Mouse (Mus musculus) limb, embryonic 12.5 days (tissue): Measurements from ENCODE around the gene Zfp870. TPM values are rescaled to one million over a fixed set of nuclear protein-coding genes. Genes with fewer than 3 reads are reported as not detected.
"Not testable (repeated sequence)": the region's sequence is repeated elsewhere in the genome, so short reads cannot be mapped to it uniquely, and the experiment has no call there.

Source experiments
- ATAC-seq: fragments of 200-750 bp; cut with Nextera tagmentation; 2 replicates; pipeline ENCODE4 v1.8.0; 2017; ENCODE audit warnings: low read depth, moderate TSS enrichment; ENCODE audit not compliant: insufficient number of reproducible peaks, insufficient read depth, low FRiP score, low TSS enrichment
- H3K27ac ChIP-seq: fragments of 300-500 bp; sonication (generic); 2 replicates; pipeline ENCODE4 v1.5.1; 2016; ENCODE audit warnings: mild to moderate bottlenecking, moderate library complexity
- H3K27me3 ChIP-seq: fragments of 300-500 bp; sonication (generic); 2 replicates; pipeline ENCODE4 v1.6.1; 2016; ENCODE audit warnings: mild to moderate bottlenecking, moderate library complexity
- H3K36me3 ChIP-seq: fragments of 300-500 bp; sonication (generic); 2 replicates; pipeline ENCODE4 v1.6.1; 2016; ENCODE audit warnings: mild to moderate bottlenecking, moderate library complexity
- H3K4me1 ChIP-seq: fragments of 300-500 bp; sonication (generic); replicated peaks from 2 replicates; pipeline ENCODE4 v1.6.1; 2016
- H3K4me2 ChIP-seq: fragments of 300-500 bp; sonication (generic); 2 replicates; pipeline ENCODE4 v1.6.1; 2016; ENCODE audit warnings: mild to moderate bottlenecking, moderate library complexity
- H3K4me3 ChIP-seq: fragments of 300-500 bp; sonication (generic); replicated peaks from 2 replicates; pipeline ENCODE4 v1.5.1; 2016; ENCODE audit warnings: mild to moderate bottlenecking
- H3K9ac ChIP-seq: fragments of 300-500 bp; sonication (generic); replicated peaks from 2 replicates; pipeline ENCODE4 v1.6.1; 2016; ENCODE audit warnings: mild to moderate bottlenecking, moderate library complexity
- H3K9me3 ChIP-seq: fragments of 300-500 bp; sonication (generic); 2 replicates; pipeline ENCODE4 v1.6.1; 2016; ENCODE audit warnings: mild to moderate bottlenecking, moderate library complexity
- WGBS: fragments of 180-500 bp; shearing (Covaris S2); methylation state at CpG from one replicate; pipeline ENCODE4 v1.1.7; 2016; 5-methylcytosine and 5-hydroxymethylcytosine counted together
- polyA plus RNA-seq: library from polyadenylated mRNA; unstranded; fragments of >200 nt; fragmentation: Nextera tagmentation; extraction: Ambion mirVana; gene quantifications from 2 replicates; pipeline ENCODE4 v1.2.1, GENCODE M21; 2016

The Zfp870 gene
- polyA plus RNA-seq, 1 experiment from 2014 or later, result 8.8 TPM

DNA sequence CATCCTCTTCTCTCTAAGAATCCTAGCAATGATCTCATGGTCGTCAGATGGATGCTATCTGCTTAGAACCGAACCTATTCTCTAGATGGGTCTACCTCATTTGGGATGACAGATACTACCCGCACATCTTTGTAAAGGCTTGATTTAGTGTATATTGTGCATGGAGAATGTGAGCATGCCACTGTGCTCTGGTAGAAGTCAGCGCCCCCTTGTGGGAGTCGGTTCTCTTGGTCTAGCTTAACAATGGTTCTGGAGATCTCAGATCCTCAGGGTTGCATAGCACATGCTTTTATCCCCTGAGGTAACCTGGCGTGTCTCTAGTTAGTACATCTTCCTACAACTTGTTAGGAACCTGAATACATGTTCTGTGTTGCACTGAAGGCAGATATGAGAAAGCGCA lies 24.2 kb downstream of the Zfp870 start:
- H3K4me3 ChIP-seq, H3K9me3 ChIP-seq, H3K9ac ChIP-seq, H3K27ac ChIP-seq, H3K4me1 ChIP-seq, H3K36me3 ChIP-seq, ATAC-seq, H3K4me2 ChIP-seq, H3K27me3 ChIP-seq: not testable (repeated sequence)
- 55% methylated on average over 5 of the region's 7 CpGs for WGBS

- not testable (repeated sequence) for H3K27me3 ChIP-seq, H3K4me1 ChIP-seq, H3K27ac ChIP-seq, H3K9me3 ChIP-seq, H3K4me2 ChIP-seq, ATAC-seq, H3K9ac ChIP-seq, H3K4me3 ChIP-seq, H3K36me3 ChIP-seq
- WGBS, result 63% methylated on average over 4 of the region's 6 CpGs
These were observed 34.7 kb downstream of the Zfp870 start for GRCm38 (mm10) chr17:32856713-32857112.

DNA sequence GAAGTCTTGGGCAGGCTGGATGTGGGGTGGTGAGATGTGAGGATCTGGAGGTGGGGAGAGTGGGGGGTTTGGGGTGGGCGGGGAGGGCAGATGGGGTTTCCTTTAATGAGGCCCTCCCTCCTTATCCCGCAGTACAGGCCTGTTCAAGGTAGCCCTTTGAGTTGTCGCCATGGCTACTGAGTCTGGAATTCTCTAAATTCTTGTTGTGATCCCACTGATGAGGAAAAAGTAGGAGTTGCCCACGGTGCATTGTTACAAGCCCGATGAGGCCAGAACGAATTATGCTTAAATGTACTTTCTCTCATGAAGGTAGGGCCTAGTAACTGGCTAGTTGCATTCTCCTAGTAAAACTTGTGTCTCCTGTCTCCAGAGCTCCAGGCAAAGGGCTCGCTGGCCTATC lies 39.9 kb downstream of the Zfp870 start:
- Histone ChIP-seq H3K4me2 (no peak overlapping the region), H3K36me3 (no peaks in the 10 kb centered on the region), H3K4me3 (no peak overlapping the region), H3K9ac (no peak overlapping the region), H3K9me3 (no peaks in the 10 kb centered on the region), H3K27me3 (no peaks in the 10 kb centered on the region), H3K4me1 (no peaks in the 10 kb centered on the region), H3K27ac (no peak overlapping the region)
- 61% methylated on average over 7 of the region's 7 CpGs for WGBS
- no peak for ATAC-seq

GRCm38 (mm10) chr17:32841388-32841787 lies 50.1 kb downstream of the Zfp870 start:
- no peaks in the 10 kb centered on the region; the same call in 1 of the 2 replicates for H3K4me1 ChIP-seq
- 84% methylated on average over 2 of the region's 2 CpGs for WGBS
- ATAC-seq, result no peak
- H3K4me2 ChIP-seq, result no peak overlapping the region
- H3K36me3 ChIP-seq, result no peaks in the 10 kb centered on the region
- H3K27ac ChIP-seq, result no peak overlapping the region
- H3K9ac ChIP-seq, result no peak overlapping the region
- H3K9me3 ChIP-seq, result peaks cover 8% of the 10 kb centered on the region; the same call in 1 of the 2 replicates
- H3K4me3 ChIP-seq, result no peak overlapping the region
- no peaks in the 10 kb centered on the region for H3K27me3 ChIP-seq

DNA sequence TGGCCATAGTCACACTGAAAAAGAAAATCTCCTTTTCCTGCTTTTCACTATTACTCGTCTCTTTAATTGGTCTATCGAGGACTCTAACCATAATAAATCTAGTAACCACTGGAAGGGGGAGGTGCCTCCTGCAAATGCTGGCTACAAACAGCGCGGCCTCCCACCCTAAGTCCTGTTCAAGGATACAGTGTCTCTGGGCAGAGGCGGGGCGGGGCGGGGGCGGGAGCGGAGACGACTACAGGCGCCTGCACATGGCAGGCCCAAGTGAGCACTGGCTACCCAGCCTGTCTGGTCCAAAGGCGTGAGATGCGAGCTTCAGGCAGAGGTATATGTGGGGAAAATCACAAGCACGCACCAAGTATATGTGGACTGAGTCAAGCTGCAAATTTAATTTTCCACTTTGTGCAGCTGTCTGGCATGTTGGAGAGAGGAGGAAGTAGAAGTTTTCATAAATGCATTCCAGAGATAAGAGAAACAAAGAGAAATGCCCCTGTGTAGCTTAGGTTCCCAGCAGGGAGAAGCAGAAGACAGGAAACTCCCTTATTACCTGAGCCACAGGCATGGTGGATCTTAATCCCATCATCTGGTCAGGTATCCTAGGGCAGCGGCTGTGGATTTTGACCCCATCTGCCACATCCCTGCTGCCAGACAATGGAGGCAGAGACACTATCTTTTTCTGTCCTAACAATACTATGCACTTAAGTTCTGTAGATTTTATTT lies 52.2 kb downstream of the Zfp870 start:
- Histone ChIP-seq H3K27ac (no peak overlapping the region), H3K9ac (no peak overlapping the region), H3K4me3 (no peak overlapping the region), H3K27me3 (no peaks in the 10 kb centered on the region), H3K9me3 (peaks cover 8% of the 10 kb centered on the region; the same call in 1 of the 2 replicates), H3K4me2 (peak overlapping the region; percentile 27), H3K36me3 (no peaks in the 10 kb centered on the region), H3K4me1 (no peaks in the 10 kb centered on the region; the same call in 1 of the 2 replicates)
- no peak for ATAC-seq
- 38% methylated on average over 15 of the region's 15 CpGs for WGBS

DNA sequence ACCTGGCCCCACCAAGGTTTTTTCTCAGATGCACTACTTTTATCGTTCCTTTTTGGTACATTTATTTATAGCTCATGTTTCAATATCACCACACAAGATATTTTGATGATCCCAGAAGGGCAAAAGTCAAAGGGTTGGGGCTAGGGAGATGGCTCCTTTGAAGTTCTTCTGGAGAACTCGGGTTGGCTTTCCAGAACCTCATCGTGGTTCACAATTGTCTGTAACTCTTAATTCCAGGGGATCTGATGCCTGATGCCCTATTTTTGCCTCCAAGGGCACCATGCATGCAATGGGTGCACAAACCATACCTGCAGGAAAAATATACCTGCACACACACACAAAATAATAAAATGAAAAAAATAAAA lies 61.0 kb downstream of the Zfp870 start:
- no peak overlapping the region for H3K9ac ChIP-seq
- peaks cover 6% of the 10 kb centered on the region for H3K4me1 ChIP-seq
- WGBS, result 36% methylated on average over 3 of the region's 3 CpGs
- H3K9me3 ChIP-seq, result no peaks in the 10 kb centered on the region
- no peak overlapping the region for H3K27ac ChIP-seq
- ATAC-seq, result peak; percentile 59; the same call in 1 of the 2 replicates
- H3K27me3 ChIP-seq, result no peaks in the 10 kb centered on the region
- H3K36me3 ChIP-seq, result peaks cover 19% of the 10 kb centered on the region
- peak overlapping the region; percentile 73 for H3K4me2 ChIP-seq
- peak overlapping the region; percentile 80 for H3K4me3 ChIP-seq

DNA sequence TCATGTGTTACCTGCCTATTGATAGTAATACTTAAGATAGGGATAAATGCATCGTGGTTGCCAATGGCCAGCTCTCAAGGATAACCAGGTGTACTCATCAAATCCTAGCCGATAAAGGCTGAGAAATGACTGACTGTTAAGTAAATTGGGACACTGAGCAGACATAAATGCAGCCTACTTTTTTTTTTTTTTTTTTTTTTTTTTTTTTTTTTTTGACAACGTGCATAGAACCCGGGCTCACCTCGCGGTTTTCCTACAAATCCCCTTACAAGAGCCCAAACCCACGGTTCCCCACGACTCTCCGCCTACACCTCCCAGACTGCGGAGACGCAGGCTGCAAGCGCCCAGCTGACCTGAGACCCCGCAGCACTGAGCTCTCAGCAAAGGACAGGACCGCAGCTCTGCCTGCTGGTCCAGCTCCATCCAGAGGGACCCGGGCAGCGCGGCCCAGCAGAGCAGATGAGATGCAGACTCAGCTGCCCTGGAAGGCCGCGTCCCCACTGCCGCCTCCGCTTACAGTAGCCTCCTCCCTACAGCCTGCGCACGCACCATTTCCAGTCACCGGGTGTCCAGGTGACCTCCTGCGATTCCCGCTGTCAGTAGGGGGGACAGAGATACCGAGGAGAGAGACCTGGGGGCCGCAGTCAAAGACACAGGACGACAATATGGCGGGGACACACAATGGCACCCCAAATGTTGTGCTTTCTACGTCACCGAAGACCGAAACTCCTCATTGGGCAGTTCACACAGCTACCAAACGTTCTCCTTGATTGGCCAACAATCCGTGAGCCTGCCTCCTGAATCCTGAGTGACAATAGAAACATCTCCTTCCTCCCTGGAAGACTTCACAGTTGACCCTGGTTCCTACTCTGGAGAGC lies 61.7 kb downstream of the Zfp870 start, which contains the start of gene Zfp799:
Gene Zfp799, minus strand, starts transcription at position 722 of the 878 bp plus-strand sequence.
- Histone ChIP-seq H3K27me3 (no peaks in the 10 kb centered on the region), H3K4me1 (peaks cover 6% of the 10 kb centered on the region), H3K9ac (peak within 1 kb of the TSS; percentile 94), H3K27ac (peak within 1 kb of the TSS; percentile 80), H3K9me3 (no peaks in the 10 kb centered on the region), H3K4me2 (peak within 1 kb of the TSS; percentile 73), H3K4me3 (peak within 1 kb of the TSS; percentile 80), H3K36me3 (peaks cover 25% of the 10 kb centered on the region)
- 2% methylated on average over 30 of the region's 35 CpGs for WGBS
- peak; percentile 95 for ATAC-seq

Other genes with a start within 250 kb of the Zfp870 start
- gene Cyp4f40, start 232.7 kb downstream of the Zfp870 start, polyA plus RNA-seq, result not detected in 2 replicates
- 0.23 and 0.70 TPM in 2 replicates for gene Cyp4f15, start 206.0 kb downstream of the Zfp870 start, polyA plus RNA-seq
- gene Zfp871, start 103.4 kb downstream of the Zfp870 start, polyA plus RNA-seq, result 48.2 and 55.1 TPM in 2 replicates
- 5.0 and 5.6 TPM in 2 replicates for gene Zfp811, start 81.7 kb downstream of the Zfp870 start, polyA plus RNA-seq
- 19.9 and 21.8 TPM in 2 replicates for gene Zfp799, start 61.4 kb downstream of the Zfp870 start, polyA plus RNA-seq
- not detected in 2 replicates for gene Cyp4f14, start 25.7 kb upstream of the Zfp870 start, polyA plus RNA-seq
- gene Cyp4f13, start 55.8 kb upstream of the Zfp870 start, polyA plus RNA-seq, result 6.6 and 8.5 TPM in 2 replicates
- gene Zfp472, start 74.2 kb upstream of the Zfp870 start, polyA plus RNA-seq, result 12.0 and 13.1 TPM in 2 replicates
- 15.2 and 16.1 TPM in 2 replicates for gene Zfp952, start 101.5 kb upstream of the Zfp870 start, polyA plus RNA-seq
- 18.2 and 18.9 TPM in 2 replicates for gene Zfp763, start 141.8 kb upstream of the Zfp870 start, polyA plus RNA-seq
- not detected in 2 replicates for gene 4921501E09Rik, start 176.4 kb upstream of the Zfp870 start, polyA plus RNA-seq
- gene Zfp563, start 197.7 kb upstream of the Zfp870 start, polyA plus RNA-seq, result 9.7 and 12.3 TPM in 2 replicates
- not detected in 2 replicates for gene Morc2b, start 248.0 kb upstream of the Zfp870 start, polyA plus RNA-seq